Mouse (Mus musculus) forebrain, embryonic 16.5 days (tissue): ENCODE measurements around the gene Rsrp1. TPM values are rescaled to one million over a fixed set of nuclear protein-coding genes. Genes with fewer than 3 reads are reported as not detected.
A peak's percentile ranks its signal among the peaks of the same experiment; 100 is the strongest.
"Not testable (repeated sequence)": the region's sequence is repeated elsewhere in the genome, so short reads cannot be mapped to it uniquely, and the experiment has no call there.

Experiments used
- ATAC-seq: fragments of 200-750 bp; cut with Nextera tagmentation; 2 replicates; pipeline ENCODE4 v1.8.0; 2017; ENCODE audit warnings: mild to moderate bottlenecking, moderate library complexity
- H3K27ac ChIP-seq: fragments of 300-500 bp; sonication (generic); 2 replicates; pipeline ENCODE4 v1.5.1; 2014; ENCODE audit warnings: low read length, control low read depth
- H3K27me3 ChIP-seq: fragments of 300-500 bp; sonication (generic); replicated peaks from 2 replicates; pipeline ENCODE4 v1.6.1; 2014; ENCODE audit warnings: low read length; ENCODE audit not compliant: control insufficient read depth, insufficient read depth
- H3K36me3 ChIP-seq: fragments of 300-500 bp; sonication (generic); 2 replicates; pipeline ENCODE4 v1.6.1; 2014; ENCODE audit not compliant: control insufficient read depth, insufficient read depth
- H3K4me1 ChIP-seq: fragments of 300-500 bp; sonication (generic); replicated peaks from 2 replicates; pipeline ENCODE4 v1.6.1; 2014; ENCODE audit warnings: low read length; ENCODE audit not compliant: control insufficient read depth, insufficient read depth
- H3K4me2 ChIP-seq: fragments of 300-500 bp; sonication (generic); 2 replicates; pipeline ENCODE4 v1.6.1; 2014; ENCODE audit warnings: mild to moderate bottlenecking, low read length, control low read depth
- H3K4me3 ChIP-seq: fragments of 300-500 bp; sonication (generic); replicated peaks from 2 replicates; pipeline ENCODE4 v1.5.1; 2014; ENCODE audit warnings: mild to moderate bottlenecking, low read length, control low read depth
- H3K9ac ChIP-seq: fragments of 300-500 bp; sonication (generic); replicated peaks from 2 replicates; pipeline ENCODE4 v1.6.1; 2014; ENCODE audit warnings: low read depth, low read length, control low read depth
- H3K9me3 ChIP-seq: fragments of 300-500 bp; sonication (generic); 2 replicates; pipeline ENCODE4 v1.6.1; 2016; ENCODE audit warnings: low read length; ENCODE audit not compliant: control insufficient read depth
- WGBS: fragments of 180-500 bp; shearing (Covaris S2); extraction: QIAGEN DNeasy Blood & Tissue Kit; methylation state at CpG from one replicate; pipeline ENCODE4 v1.1.7; 2014; 5-methylcytosine and 5-hydroxymethylcytosine counted together
- polyA plus RNA-seq: library from polyadenylated mRNA; unstranded; fragments of >200 nt; fragmentation: Nextera tagmentation; extraction: Ambion mirVana; gene quantifications from 2 replicates; pipeline ENCODE4 v1.2.1, GENCODE M21; 2015

Gene Rsrp1
- polyA plus RNA-seq, 1 experiment from 2014 or later, result 645 TPM

DNA sequence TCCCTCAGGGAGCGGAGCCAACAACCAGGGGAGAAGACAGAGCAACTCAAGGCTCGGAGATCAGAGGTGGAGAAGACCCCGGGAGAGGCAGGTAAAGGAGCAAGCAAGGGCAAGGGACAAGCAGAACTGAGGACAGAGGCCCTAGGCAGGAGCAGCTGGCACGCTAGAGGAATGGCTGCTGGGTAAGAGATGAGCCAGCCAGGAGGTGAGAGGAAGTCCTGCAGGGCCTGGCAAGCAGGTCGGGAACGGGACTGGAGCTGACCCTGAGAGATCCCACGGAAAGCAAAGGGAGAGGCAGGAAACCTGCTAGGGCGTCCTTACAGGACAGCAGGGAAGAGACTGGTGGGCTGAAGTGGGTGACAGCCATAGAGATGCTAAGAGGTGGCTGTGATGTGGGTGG, 22.3 kb upstream of the Rsrp1 start:
- Histone ChIP-seq H3K4me3 (no peak overlapping the region), H3K9ac (no peak overlapping the region), H3K36me3 (peaks cover 53% of the 10 kb centered on the region), H3K4me2 (no peak overlapping the region), H3K4me1 (no peaks in the 10 kb centered on the region), H3K9me3 (no peaks in the 10 kb centered on the region), H3K27me3 (no peaks in the 10 kb centered on the region), H3K27ac (no peak overlapping the region)
- WGBS, result 94% methylated on average over 8 of the region's 8 CpGs
- ATAC-seq, result no peak

- Histone ChIP-seq H3K9me3 (no peaks in the 10 kb centered on the region), H3K4me2 (no peak overlapping the region), H3K4me3 (no peak overlapping the region), H3K36me3 (peaks cover 48% of the 10 kb centered on the region), H3K9ac (no peak overlapping the region), H3K27ac (no peak overlapping the region), H3K4me1 (no peaks in the 10 kb centered on the region), H3K27me3 (no peaks in the 10 kb centered on the region)
- ATAC-seq, result no peak
- WGBS, result 85% methylated on average over 7 of the region's 7 CpGs
These were observed 20.3 kb upstream of the Rsrp1 start for GRCm38 (mm10) chr4:134903046-134903445.

GRCm38 (mm10) chr4:134911406-134911805, 12.0 kb upstream of the Rsrp1 start:
- WGBS, result 95% methylated on average over 6 of the region's 8 CpGs
- Histone ChIP-seq H3K36me3 (peaks cover 14% of the 10 kb centered on the region), H3K4me1 (peaks cover 17% of the 10 kb centered on the region)
- not testable (repeated sequence) for H3K4me2 ChIP-seq, H3K9ac ChIP-seq, H3K27me3 ChIP-seq, ATAC-seq, H3K27ac ChIP-seq, H3K4me3 ChIP-seq, H3K9me3 ChIP-seq

GRCm38 (mm10) chr4:134913413-134913812, 10.0 kb upstream of the Rsrp1 start:
- 0 out of 2 replicates have a peak, but pooled peaks have one; percentile 30 for ATAC-seq
- Histone ChIP-seq H3K27me3 (no peaks in the 10 kb centered on the region), H3K27ac (no peak overlapping the region), H3K9me3 (no peaks in the 10 kb centered on the region), H3K4me3 (no peak overlapping the region), H3K4me1 (peaks cover 17% of the 10 kb centered on the region), H3K4me2 (peak overlapping the region; percentile 89), H3K9ac (no peak overlapping the region), H3K36me3 (peaks cover 11% of the 10 kb centered on the region)
- 25% methylated on average over 3 of the region's 3 CpGs for WGBS

DNA sequence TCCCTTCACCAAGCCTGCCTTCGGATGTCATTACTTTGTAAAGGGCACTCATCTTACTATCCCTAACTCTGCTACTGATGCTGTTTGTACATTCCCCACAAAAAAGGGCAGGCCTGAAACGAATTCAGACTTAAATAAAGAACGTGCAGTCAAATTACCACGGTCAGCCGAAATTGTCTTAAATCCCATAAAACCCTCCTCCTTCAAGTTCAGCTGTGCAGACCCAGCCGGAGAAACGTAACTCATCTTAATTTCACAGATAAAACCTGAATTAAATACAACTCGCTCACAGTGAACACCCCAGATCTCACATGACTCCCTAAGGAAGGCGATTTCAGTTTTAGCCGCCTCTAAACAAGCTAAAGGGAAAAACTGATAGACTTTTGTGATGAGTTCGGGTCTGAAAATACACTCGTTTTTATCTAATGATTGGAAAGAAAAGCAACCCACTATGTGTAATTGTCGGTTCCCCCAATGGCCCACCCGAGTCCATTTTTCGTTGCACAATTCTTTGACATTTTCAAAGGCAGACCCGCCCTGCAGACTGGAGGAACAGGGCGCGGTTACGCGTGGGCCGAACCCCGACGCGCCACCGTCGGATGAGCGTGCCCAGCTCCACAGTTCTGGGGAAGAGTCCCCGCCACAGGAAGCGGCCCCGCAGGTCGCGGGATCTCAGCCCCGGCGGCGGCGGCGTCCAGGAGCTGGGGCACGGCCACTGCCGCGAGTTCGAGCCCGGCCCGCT, 9.1 kb upstream of the Rsrp1 start:
- ATAC-seq, result peak; percentile 75
- peak overlapping the region; percentile 95 for H3K9ac ChIP-seq
- H3K9me3 ChIP-seq, result no peaks in the 10 kb centered on the region
- peak overlapping the region; percentile 89 for H3K4me2 ChIP-seq
- peak overlapping the region; percentile 95 for H3K27ac ChIP-seq
- peak overlapping the region; percentile 95 for H3K4me3 ChIP-seq
- WGBS, result under 1% methylated on average over 43 of the region's 43 CpGs
- peaks cover 9% of the 10 kb centered on the region for H3K36me3 ChIP-seq
- no peaks in the 10 kb centered on the region for H3K27me3 ChIP-seq
- peaks cover 17% of the 10 kb centered on the region for H3K4me1 ChIP-seq

- H3K4me3 ChIP-seq, result peak within 1 kb of the TSS; percentile 95
- H3K9ac ChIP-seq, result peak within 1 kb of the TSS; percentile 95
- H3K4me1 ChIP-seq, result peaks cover 17% of the 10 kb centered on the region
- peak within 1 kb of the TSS; percentile 95 for H3K27ac ChIP-seq
- peak; percentile 94 for ATAC-seq
- H3K9me3 ChIP-seq, result no peaks in the 10 kb centered on the region
- peaks cover 5% of the 10 kb centered on the region; the same call in 1 of the 2 replicates for H3K36me3 ChIP-seq
- no peaks in the 10 kb centered on the region for H3K27me3 ChIP-seq
- peak within 1 kb of the TSS; percentile 89 for H3K4me2 ChIP-seq
- WGBS, result 0% methylated on average over 25 of the region's 25 CpGs
These were observed 8.6 kb upstream of the Rsrp1 start, which contains the start of gene Tmem50a for GRCm38 (mm10) chr4:134914864-134915209. Gene Tmem50a, minus strand, starts transcription at chr4:134915024.

DNA sequence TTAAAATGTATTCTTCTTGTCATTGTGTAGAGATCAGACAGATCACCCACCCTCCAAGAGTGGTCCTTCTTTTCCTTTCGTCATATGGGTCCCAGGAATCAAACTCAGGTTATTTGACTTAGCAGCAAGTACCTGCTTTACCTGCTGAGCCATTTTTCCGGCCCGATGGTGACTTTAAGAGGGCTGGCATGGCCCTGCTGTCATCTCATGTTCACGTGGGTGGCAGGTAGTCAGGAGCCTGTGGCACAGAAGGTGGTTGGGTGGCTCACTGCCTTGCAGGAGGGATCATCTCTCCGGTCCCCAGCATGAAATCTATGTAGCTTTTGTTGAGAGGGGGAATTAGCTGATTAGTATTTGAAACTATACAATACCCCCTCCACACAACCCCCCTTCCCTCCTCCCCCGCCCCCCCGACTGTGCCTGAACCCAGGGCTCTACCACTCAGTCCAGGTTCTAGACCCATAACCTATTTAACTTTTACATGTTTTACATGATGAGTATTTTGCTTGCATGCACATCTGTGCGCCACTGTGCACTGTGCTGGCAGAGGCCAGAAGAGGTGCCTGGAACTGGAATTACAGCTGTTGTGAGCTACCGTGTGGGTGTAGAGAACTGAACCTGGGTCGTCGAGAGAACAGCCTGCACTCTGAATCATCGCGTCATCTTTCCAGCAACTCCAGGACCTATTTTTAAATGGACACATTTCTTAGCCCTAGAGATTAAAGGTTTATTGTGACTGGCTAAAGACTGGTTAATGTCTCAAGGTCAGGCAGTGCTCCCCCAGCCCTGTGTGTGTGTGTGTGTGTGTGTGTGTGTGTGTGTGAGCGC, 8.0 kb upstream of the Rsrp1 start:
- H3K4me2 ChIP-seq, result peak overlapping the region; percentile 89
- H3K9ac ChIP-seq, result peak overlapping the region; percentile 95
- peaks cover 17% of the 10 kb centered on the region for H3K4me1 ChIP-seq
- peaks cover 5% of the 10 kb centered on the region; the same call in 1 of the 2 replicates for H3K36me3 ChIP-seq
- H3K9me3 ChIP-seq, result no peaks in the 10 kb centered on the region
- ATAC-seq, result peak; percentile 24; the same call in 1 of the 2 replicates
- peak overlapping the region; percentile 95; the same call in 1 of the 2 replicates for H3K27ac ChIP-seq
- peak overlapping the region; percentile 95 for H3K4me3 ChIP-seq
- no peaks in the 10 kb centered on the region for H3K27me3 ChIP-seq
- 53% methylated on average over 14 of the region's 14 CpGs for WGBS

DNA sequence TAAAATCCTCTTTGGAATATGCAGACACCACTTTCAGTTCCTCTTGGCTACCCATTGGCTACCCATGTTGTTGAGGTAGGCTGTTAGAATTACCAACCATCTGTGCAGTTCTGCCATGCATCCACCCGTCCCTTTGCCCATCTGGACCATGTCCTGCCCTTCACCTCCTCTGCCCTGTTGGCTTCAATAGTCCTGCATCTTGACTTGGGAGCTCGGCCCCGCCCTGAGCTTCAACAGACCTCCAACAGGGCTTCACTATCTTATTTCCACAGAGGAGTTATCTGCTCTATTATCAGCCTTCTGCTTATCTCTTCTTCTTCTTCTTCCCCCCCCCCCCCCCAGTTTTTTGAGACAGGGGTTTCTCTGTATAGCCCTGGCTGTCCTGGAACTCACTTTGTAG, 6.2 kb upstream of the Rsrp1 start:
- no peak overlapping the region for H3K27ac ChIP-seq
- ATAC-seq, result no peak
- H3K4me2 ChIP-seq, result no peak overlapping the region
- H3K9me3 ChIP-seq, result no peaks in the 10 kb centered on the region
- no peaks in the 10 kb centered on the region for H3K27me3 ChIP-seq
- H3K4me3 ChIP-seq, result no peak overlapping the region
- 73% methylated on average over 3 of the region's 3 CpGs for WGBS
- H3K36me3 ChIP-seq, result no peaks in the 10 kb centered on the region
- H3K9ac ChIP-seq, result no peak overlapping the region
- H3K4me1 ChIP-seq, result peaks cover 18% of the 10 kb centered on the region

- Histone ChIP-seq H3K4me2 (no peak overlapping the region), H3K9ac (no peak overlapping the region), H3K4me1 (peaks cover 16% of the 10 kb centered on the region), H3K27me3 (no peaks in the 10 kb centered on the region), H3K9me3 (no peaks in the 10 kb centered on the region), H3K4me3 (no peak overlapping the region), H3K27ac (no peak overlapping the region), H3K36me3 (no peaks in the 10 kb centered on the region)
- 67% methylated on average over 7 of the region's 7 CpGs for WGBS
- no peak for ATAC-seq
These were observed 5.0 kb upstream of the Rsrp1 start for GRCm38 (mm10) chr4:134918381-134918780.
